Mouse (Mus musculus) G1E (cell line): ENCODE results near the gene Zfp958. TPM values are rescaled to one million over a fixed set of nuclear protein-coding genes. Genes with fewer than 3 reads are reported as not detected.

ENCODE experiments used
- ATAC-seq: 2 replicates; pipeline ENCODE4 v1.8.0; 2016; ENCODE audit warnings: mild to moderate bottlenecking; ENCODE audit not compliant: insufficient number of reproducible peaks, poor library complexity, low FRiP score, severe bottlenecking; ENCODE audit errors: extremely low read depth
- DNase-seq: peaks from one replicate; pipeline ENCODE4 v3.0.0; 2012; ENCODE audit warnings: low spot score
- H3K27me3 ChIP-seq: 2 replicates; pipeline ENCODE4 v1.6.1; 2012; ENCODE audit warnings: mild to moderate bottlenecking, low read length, inconsistent platforms; ENCODE audit not compliant: insufficient read depth
- H3K36me3 ChIP-seq: replicated peaks from 2 replicates; pipeline ENCODE3; 2012; ENCODE audit warnings: mild to moderate bottlenecking, inconsistent platforms
- H3K4me1 ChIP-seq: 2 replicates; pipeline ENCODE4 v1.6.1; 2012; ENCODE audit warnings: low read depth, low read length, inconsistent platforms, mixed read lengths; ENCODE audit not compliant: insufficient read depth
- H3K4me3 ChIP-seq: 2 replicates; pipeline ENCODE4 v1.5.1; 2012; ENCODE audit warnings: low read depth, mild to moderate bottlenecking, inconsistent platforms, low read length, moderate library complexity, mixed read lengths
- H3K9me3 ChIP-seq: replicated peaks from 2 replicates; pipeline ENCODE4 v1.6.1; 2012; ENCODE audit warnings: inconsistent platforms
- CTCF ChIP-seq: IDR thresholded peaks from 2 replicates; pipeline ENCODE4 v1.5.1; 2012; ENCODE audit warnings: low read depth, low read length, inconsistent platforms, mixed read lengths
- GATA1 ChIP-seq: IDR thresholded peaks from 2 replicates; pipeline ENCODE4 v1.6.1; 2012; ENCODE audit warnings: borderline replicate concordance, low read length, inconsistent platforms, mixed read lengths
- GATA2 ChIP-seq: IDR thresholded peaks from 2 replicates; pipeline ENCODE4 v1.6.1; 2012; ENCODE audit warnings: low read depth, low read length, inconsistent platforms, borderline replicate concordance
- POLR2AphosphoS5 ChIP-seq: IDR thresholded peaks from 2 replicates; pipeline ENCODE4 v1.6.1; 2012; ENCODE audit warnings: low read depth, low read length, inconsistent platforms; ENCODE audit not compliant: insufficient replicate concordance
- TAL1 ChIP-seq: conservative IDR thresholded peaks from 2 replicates; pipeline ENCODE4 v1.6.1; 2012; ENCODE audit warnings: low read depth, low read length, inconsistent platforms, mixed read lengths
- polyA plus RNA-seq: library from polyadenylated mRNA; stranded (reverse); fragments of >175 nt; gene quantifications from 2 replicates; pipeline ENCODE4 v1.2.3, GENCODE M21; 2012
- total RNA-seq, 2 experiments: library from RNA; stranded (forward) in 1 of 2; stranded (reverse) in 1 of 2; fragments of 200-1000 nt in 1 of 2; fragments of >200 nt in 1 of 2; fragmentation: Nextera tagmentation in 1 of 2; gene quantifications; 2 replicates each; pipeline ENCODE4 v1.2.3; 2014 to 2017

Gene Zfp958
- total and polyA plus RNA-seq, 3 experiments: 0.78 to 22.9 (median 17.3) TPM

DNA sequence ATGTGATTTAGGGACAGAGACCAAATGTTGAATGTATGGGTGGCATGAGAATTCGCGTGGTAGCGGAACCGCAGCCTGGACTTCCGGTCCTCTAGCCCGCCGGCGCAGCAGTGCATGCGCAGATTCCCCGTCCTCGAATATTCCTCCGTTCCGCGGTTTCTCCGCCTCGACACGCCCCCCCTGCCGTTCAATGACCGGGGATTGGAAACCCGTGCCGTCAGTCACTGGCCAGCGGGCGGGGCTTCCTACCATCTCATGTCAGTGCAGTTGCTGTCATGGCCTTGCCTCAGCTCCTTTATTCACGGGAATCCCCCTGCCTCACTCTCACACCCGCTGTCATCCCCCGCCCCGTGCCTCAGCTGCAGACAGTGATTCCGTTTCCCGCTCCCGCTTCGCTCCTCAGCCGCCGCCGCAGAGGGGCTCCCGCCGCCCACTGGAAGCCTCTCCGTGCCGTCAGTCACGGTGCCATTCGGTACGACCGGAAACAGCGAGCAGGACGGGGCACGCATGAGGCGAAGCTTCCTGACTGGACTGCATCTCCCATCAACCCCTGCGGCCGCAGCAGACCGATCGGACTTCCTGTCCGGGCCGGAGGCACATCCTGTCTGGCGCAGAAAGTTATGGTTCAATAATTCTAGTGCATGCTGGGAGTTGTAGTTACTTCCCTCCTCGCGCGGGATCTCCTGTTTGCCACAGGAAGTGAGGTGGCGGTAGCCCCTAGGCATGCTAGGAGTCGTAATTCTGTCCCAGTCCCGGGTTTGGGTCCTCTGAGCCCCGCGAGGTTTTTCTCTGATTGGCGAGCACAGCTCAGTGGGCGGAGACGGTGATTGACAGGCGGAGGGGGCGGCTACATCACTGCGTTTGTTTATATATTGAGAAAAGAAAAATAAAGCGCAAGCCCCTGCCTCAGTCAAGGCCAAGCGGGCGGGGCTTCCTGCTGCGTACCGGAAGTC lies 64.6 kb downstream of the Zfp958 start:
- peak; percentile 72 for DNase-seq

DNA sequence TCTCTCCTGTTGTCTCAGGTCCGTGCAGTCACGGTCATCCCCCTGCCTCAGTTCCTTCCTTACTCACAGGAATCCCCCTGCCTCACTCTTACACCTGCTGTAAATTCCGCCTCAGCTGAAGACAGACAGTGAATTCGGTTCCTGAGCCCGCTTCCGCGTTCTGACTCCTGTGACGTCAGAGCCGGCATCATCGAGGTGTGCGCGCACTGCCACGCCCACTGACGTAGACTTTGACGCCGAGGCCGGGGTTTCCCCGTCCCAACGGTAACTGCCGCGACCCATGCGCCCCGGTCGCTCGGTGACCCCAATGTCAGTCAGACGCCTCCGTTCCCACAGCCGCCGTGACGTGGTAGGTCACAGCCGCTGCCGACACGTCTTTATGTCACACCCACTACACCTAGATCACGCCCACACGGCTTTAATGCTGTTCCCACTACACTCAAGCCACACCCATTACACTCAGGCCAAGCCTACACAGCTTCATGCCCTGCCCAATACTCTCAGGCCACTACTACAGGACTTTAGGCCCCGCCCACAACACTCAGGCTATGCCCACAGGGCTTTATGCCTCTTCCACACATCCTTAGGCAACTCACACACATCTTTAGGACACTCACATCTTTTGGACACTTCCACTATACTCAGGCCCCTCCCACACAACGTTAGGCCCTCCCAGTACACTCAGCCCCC lies 65.4 kb downstream of the Zfp958 start:
- Histone ChIP-seq H3K4me1 (peaks cover 20% of the 10 kb centered on the region), H3K36me3 (peaks cover 4% of the 10 kb centered on the region), H3K27me3 (no peaks in the 10 kb centered on the region), H3K4me3 (peak overlapping the region; percentile 80), H3K9me3 (0 out of 2 replicates have a peak, but pooled peaks cover 2% of the 10 kb centered on the region)
- ATAC-seq (peak; percentile 54), DNase-seq (peak; percentile 38)
- TF ChIP-seq POLR2AphosphoS5 (peak; percentile 56; the same call in 1 of the 2 replicates), GATA2 (no peak)

More for the DNA sequence above, 64.6 kb downstream of the Zfp958 start:
- Histone ChIP-seq H3K36me3 (peaks cover 4% of the 10 kb centered on the region), H3K27me3 (no peaks in the 10 kb centered on the region), H3K9me3 (0 out of 2 replicates have a peak, but pooled peaks cover 2% of the 10 kb centered on the region), H3K4me3 (peak overlapping the region; percentile 80), H3K4me1 (peaks cover 20% of the 10 kb centered on the region)
- ATAC-seq: peak; percentile 79
- TF ChIP-seq POLR2AphosphoS5 (no peak), GATA1 (no peak), CTCF (no peak), TAL1 (no peak), GATA2 (no peak)

DNA sequence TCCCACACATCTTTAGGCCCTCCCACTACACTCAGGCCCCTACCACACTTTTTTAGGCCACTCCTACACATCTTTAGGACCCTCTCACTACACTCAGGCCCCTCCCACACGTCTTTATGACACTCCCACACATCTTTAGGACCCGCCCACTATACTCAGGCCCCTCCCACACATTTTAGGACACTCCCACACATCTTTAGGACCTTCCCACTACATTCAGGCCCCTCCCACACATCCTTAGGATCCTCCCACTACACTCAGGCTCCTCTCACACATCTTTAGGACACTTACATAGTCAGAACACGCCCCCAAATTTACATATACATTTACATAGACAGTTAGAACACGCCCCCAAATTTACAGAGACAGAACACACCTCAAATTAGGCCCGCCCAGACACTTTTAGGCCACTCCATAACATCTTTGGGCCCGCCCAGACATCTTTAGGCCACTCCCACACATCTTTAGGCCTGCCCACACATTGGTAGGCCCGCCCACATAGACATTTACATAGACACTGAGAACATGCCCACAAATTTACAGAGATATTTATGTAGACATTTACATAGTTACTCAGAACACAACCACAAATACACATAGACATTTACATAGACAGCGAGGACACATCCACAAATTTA lies 66.1 kb downstream of the Zfp958 start:
- DNase-seq: no peak
- Histone ChIP-seq H3K27me3 (no peaks in the 10 kb centered on the region), H3K4me3 (peak overlapping the region; percentile 80), H3K36me3 (peaks cover 4% of the 10 kb centered on the region), H3K9me3 (0 out of 2 replicates have a peak, but pooled peaks cover 2% of the 10 kb centered on the region), H3K4me1 (peaks cover 20% of the 10 kb centered on the region)
- no peak for ATAC-seq
- TF ChIP-seq CTCF: no peak
- no peak for TF ChIP-seq GATA1
- no peak for TF ChIP-seq POLR2AphosphoS5
- no peak for TF ChIP-seq GATA2
- TF ChIP-seq TAL1: no peak

DNA sequence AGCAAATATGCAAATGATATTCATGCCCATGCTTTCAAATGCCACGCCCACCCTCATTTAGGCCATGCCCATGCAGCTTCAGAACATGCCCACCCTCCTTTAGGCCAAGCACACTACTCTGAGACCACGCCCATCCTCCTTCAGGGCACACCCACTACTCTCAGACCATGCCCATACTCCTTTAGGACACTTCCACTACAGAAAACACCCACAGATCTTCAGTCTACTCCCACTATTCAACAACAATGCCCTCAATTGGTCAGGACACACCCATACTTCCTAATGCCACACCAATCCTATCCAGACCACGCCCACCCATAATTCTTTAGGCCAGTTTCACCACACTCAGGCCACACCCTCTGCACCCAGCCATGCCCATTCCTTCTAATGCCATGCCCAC lies 66.8 kb downstream of the Zfp958 start:
- H3K9me3 ChIP-seq: 0 out of 2 replicates have a peak, but pooled peaks cover 2% of the 10 kb centered on the region
- TF ChIP-seq GATA2 (no peak), POLR2AphosphoS5 (no peak), TAL1 (no peak), GATA1 (no peak), CTCF (no peak)
- peaks cover 20% of the 10 kb centered on the region for H3K4me1 ChIP-seq
- DNase-seq: no peak
- H3K4me3 ChIP-seq: no peak overlapping the region
- no peaks in the 10 kb centered on the region for H3K27me3 ChIP-seq
- peaks cover 4% of the 10 kb centered on the region for H3K36me3 ChIP-seq
- no peak for ATAC-seq

Other genes starting within 250 kb of the Zfp958 start
- not detected in 2 replicates for gene Cers4, start 120.1 kb upstream of the Zfp958 start, total RNA-seq (2014; fragmentation: Nextera tagmentation)
- gene Cers4, start 120.1 kb upstream of the Zfp958 start, total RNA-seq (2017): 0.06 and 0.44 TPM in 2 replicates
- gene Cers4, start 120.1 kb upstream of the Zfp958 start, polyA plus RNA-seq: 0.01 TPM in 1 of 2 replicates, not detected in the other
- 70.6 and 71.6 TPM in 2 replicates for gene Shcbp1, start 166.4 kb downstream of the Zfp958 start, total RNA-seq (2014; fragmentation: Nextera tagmentation)
- gene Shcbp1, start 166.4 kb downstream of the Zfp958 start, total RNA-seq (2017): 78.1 and 89.9 TPM in 2 replicates
- gene Shcbp1, start 166.4 kb downstream of the Zfp958 start, polyA plus RNA-seq: 1.6 and 1.8 TPM in 2 replicates